Mouse (Mus musculus) adrenal gland, postnatal 25 days (tissue): Measurements from ENCODE around the gene Hectd4. TPM values are rescaled to one million over a fixed set of nuclear protein-coding genes. Genes with fewer than 3 reads are reported as not detected.

Experiments used
- DNase-seq: peaks from one replicate; pipeline ENCODE4 v3.0.0; 2021; ENCODE audit warnings: mixed read lengths
- total RNA-seq: library from RNA; stranded (reverse); gene quantifications from 2 replicates; pipeline ENCODE4 v1.2.3, GENCODE M21; 2021

The Hectd4 gene
- total RNA-seq, 1 experiment from 2014 or later = 29.8 TPM

DNA sequence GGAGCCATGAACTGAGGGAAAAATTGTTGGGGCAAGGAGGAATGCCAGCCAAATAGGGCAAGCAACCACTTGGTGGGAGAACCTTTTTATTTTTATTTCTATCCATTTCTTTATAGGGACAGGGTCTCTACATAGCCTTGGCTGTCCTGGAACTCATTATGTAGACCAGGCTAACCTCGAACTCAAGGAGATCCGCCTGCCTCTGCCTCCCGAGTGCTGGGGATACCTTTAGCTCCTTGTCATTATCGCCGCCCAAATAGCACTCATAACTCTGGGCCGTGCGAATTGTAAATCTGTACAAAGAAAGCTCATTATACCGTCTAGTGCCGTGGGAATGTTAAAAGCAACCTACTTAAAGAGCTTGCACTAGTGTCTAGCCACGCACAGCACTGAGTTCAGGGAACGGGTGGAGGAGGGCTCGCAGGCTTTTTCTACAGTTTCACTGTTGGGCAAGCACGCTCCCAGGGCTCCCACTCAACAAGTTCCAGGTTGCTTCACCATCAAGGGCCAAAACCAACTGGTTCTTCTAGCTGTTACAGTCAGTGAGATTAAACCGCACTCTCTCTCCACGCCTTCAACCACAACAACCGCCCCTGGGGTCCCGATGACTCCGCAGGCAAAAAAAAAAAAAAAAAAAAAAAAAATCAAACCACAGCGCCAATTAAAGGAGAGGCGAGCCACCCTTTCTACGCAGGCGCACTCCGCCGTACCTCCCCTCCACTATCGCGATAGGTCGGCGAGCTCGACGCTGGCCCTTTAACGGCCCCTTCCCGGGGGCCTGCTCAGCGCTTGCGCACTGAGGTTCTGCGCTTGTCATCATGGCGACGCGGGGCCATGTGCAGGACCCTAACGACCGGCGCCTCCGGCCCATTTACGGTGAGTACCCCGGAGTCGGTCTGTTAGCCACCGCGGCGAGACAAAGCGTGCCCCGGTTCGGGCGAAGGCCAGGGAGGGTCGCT lies 177.4 kb downstream of the Hectd4 start, which contains the start of gene Naa25:
Gene Naa25 (plus strand): TSS at position 750 of the 959 bp plus-strand sequence.
- peak; percentile 97 for DNase-seq

DNA sequence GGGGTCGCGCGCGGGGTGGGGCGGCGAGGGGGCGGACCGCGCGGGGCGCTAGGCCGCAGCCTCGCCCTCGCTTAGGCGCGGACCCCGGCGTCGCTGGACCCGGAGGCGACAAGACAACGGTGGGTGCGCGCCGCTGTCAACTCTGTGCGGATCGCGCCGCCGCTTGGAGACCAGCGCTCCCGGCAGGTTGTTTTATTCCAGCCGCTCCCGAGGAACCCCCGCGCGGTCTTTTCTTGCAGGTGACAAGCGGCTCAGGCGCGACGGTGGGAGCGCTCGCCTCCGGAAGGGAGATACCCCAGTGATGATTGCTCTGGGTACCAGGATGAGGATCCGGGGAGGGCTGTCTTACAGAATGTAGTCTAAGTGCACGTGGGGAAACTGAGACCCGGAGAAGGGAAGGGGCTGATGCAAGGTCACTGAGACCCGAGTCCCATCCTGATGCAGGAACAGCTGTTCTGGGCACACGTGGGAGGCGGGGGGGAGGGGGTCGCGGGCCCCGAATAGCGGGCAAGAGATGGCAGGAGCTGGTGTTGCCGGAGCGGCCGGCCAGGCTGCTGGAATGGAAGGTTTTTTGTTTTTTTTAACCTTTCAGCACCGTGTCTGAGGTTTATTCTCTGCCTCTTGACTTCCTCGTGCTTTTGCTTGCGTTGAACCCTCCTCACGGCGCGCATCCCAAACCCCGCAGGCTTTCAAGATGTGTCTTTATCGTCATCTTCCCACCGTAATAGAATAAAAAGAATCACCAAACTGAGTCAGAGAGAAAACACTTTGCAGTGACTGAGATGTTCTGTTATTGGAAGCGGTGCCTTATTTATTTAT lies 178.3 kb downstream of the Hectd4 start:
- no peak for DNase-seq

DNA sequence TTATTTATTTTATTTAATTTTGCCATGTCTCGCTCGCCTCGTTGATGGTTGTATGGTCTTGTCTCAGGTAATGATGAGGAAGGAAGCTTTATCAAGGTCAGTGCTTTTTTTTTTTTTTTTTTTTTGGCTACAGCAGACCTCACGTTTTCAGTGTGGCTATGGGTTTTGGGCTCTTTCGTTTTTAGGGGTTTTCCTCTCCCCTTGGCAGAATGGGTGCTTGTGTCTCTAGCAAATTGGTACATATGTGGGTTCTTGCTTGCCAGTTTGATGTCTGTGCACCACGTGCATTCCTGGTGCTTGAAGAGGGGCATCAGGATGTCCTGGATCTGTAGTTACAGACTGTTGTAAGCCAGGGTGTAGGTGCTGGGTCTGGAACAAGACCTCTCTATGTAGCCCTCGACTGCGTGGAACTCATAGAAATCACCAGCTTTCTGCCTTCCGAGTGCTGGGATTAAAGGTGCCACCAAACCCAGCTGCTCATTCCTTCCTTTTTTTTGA lies 179.0 kb downstream of the Hectd4 start:
- DNase-seq = no peak

DNA sequence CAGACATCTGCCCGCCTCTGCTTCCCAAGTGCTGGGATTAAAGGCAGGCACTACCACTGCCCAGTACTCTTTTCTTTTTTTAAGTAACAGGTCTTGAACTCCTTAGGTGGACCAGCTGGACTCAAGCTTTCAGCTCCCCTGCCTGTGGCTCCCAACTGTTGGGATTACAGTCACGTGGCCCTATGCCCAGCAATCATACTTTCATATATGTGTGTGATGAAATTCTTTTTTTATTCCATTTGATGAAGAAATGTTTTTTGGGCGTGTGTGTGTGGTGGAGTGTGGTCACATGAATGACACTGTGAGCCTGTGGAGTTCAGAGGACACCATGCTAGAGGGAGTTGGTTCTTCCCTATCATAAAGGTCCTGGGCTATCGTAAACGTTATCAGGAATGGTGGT lies 179.5 kb downstream of the Hectd4 start:
- no peak for DNase-seq

DNA sequence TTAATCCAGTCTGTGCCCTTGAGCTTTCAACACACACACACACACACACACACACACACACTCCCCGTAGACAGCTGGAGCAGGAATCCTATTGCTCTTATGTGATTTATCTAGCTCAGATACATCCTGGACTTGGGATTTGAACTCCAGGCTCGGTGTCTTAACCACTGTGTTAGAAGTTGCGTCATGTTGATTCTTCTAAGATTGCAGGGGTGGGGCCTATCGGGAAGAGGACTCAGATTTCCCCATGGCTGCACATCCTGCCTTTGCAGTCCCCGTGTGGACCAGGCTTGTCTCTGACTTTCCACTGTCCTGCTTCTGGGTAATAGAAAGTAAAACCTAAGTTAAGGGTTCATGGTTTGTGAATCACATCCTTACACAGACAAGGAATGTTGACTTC lies 180.0 kb downstream of the Hectd4 start:
- DNase-seq = no peak

DNA sequence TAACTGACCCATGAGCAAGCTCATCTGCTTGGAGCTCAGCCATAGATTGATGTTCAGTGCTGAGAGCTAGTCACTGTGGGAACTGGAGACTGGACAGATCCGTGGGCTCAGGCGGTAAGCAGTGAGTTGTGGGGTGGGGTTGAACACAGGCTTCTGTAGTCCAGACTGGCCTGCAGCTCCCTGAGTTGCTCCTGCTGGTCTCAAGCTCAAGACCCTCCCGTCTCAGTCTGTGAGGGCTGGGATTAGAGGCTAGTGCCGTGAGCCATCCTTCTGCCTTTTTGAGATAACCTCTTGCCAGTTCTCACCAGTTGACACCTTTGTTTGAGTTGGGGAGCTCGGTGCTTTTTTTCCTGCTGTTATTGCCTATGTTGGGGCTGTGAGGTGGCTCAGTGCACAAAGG lies 180.8 kb downstream of the Hectd4 start:
- no peak for DNase-seq

DNA sequence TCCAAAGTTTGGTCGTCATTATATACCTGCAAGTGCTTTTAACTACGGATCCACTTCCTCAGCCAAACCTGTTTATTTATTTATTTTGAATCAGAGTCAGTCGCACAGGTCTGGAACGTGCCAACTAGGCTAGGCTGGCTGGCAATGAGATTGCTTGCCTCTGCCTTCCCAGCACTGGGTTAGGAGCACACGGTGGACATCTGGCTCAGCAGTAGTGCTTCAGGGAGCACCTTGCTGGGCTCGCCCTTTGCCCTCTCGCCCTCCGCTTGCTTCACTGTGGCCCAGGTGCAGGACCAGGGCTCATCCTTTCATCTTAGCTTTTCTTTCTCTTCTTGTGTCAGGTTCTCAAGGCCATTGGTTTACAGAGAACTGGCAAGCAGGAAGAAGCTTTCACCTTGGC lies 187.8 kb downstream of the Hectd4 start:
- DNase-seq = no peak

DNA sequence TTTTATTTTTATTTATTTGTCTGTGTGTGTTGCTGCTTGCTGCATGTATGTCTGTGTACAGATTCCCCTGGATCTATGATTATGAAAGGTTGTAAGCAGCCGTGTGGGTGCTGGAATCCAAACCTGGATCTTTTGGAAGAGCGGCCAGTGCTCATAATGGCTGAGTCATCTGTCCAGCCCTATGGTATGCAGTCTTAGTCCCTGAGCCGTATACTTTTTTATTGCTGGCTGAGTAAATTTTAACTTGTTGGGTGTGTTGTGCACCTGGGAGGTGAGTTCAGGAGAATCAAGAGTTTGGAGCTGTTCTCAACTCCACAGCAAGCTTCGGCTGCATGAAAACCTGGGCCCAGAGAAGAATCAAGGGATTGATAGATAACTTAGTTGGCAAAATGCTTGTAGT lies 191.0 kb downstream of the Hectd4 start:
- DNase-seq = no peak

Other genes with a start within 250 kb of the Hectd4 start
- 2.5 and 4.5 TPM in 2 replicates for gene Rph3a, start 210.1 kb upstream of the Hectd4 start, total RNA-seq
- gene Ptpn11, start 28.8 kb upstream of the Hectd4 start, total RNA-seq = 92.7 and 98.6 TPM in 2 replicates
- gene Rpl6, start 15.7 kb upstream of the Hectd4 start, total RNA-seq = 923 and 949 TPM in 2 replicates
- 28.1 and 50.7 TPM in 2 replicates for gene Trafd1, start 165.4 kb downstream of the Hectd4 start, total RNA-seq
- 35.2 and 38.6 TPM in 2 replicates for gene Naa25, start 177.7 kb downstream of the Hectd4 start, total RNA-seq
- gene Tmem116, start 231.7 kb downstream of the Hectd4 start, total RNA-seq = 5.5 and 8.1 TPM in 2 replicates
- gene Erp29, start 232.3 kb downstream of the Hectd4 start, total RNA-seq = 96.8 and 103 TPM in 2 replicates